Comparison of ENCODE assay signal across 17 mouse cellular contexts in the genomic region with DNA sequence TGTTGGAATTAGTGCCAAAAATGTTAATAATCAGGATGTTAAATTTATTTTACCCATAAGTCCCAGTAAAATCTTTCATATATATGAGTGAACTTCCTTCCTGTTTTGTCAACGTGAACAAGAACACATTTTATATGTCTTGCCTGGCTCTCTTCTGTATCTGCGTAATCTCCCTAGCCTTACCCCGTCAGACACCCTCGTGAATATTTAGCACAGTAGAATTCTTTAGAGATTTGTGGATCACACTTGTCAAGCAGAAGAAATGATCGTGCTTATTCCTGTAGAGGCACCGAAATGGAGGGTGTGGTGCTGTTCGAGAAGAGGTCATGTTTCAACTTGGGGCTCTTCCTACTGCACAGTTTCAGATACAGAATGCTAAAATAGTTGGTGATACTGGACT.
DNase-seq lines count a peak whose midpoint lies in the region; ATAC-seq lines count a peak whose summit lies in the region.
"Had no signal": no experiment of that assay in that cellular context is flagged by ENCODE, and none has a peak within 500 bp of the region (broad histone marks: within the 10 kb centered on the region; RNA-seq: fewer than 3 reads in every experiment).

No protein-coding gene starts in this region.

- no peaks in the 10 kb centered on the region for H3K9me3 ChIP-seq in neural tube, embryonic 11.5 days (ENCODE audit: control insufficient read depth, low read length)
- H3K9me3 ChIP-seq in forebrain, embryonic 16.5 days (ENCODE audit: control insufficient read depth, low read length), result no peaks in the 10 kb centered on the region
- no peaks in the 10 kb centered on the region for H3K9me3 ChIP-seq in midbrain, embryonic 10.5 days (replicated peaks)
- H3K9me3 ChIP-seq in neural tube, embryonic 15.5 days (replicated peaks), result no peaks in the 10 kb centered on the region
- no peaks in the 10 kb centered on the region for H3K9me3 ChIP-seq in kidney, embryonic 16.5 days (ENCODE audit: low read length)
- H3K9me3 ChIP-seq: heart, embryonic 10.5 days; lung, embryonic 15.5 days; neural tube, embryonic 13.5 days had no signal

- H3K27ac ChIP-seq in neural tube, embryonic 11.5 days (ENCODE audit: low read depth, low read length), result no peak overlapping the region
- peak overlapping the region; percentile 37 for H3K27ac ChIP-seq in forebrain, embryonic 16.5 days (ENCODE audit: low read length)
- peak overlapping the region; percentile 59 for H3K27ac ChIP-seq in midbrain, embryonic 10.5 days (replicated peaks)
- peak overlapping the region; percentile 64 for H3K27ac ChIP-seq in neural tube, embryonic 15.5 days (replicated peaks)
- H3K27ac ChIP-seq in kidney, embryonic 16.5 days (ENCODE audit: low read length), result no peak overlapping the region
- H3K27ac ChIP-seq: gastrocnemius, adult 2 months; heart, embryonic 10.5 days; lung, embryonic 15.5 days had no signal

- H3K4me1 ChIP-seq in neural tube, embryonic 11.5 days (ENCODE audit: control insufficient read depth, insufficient read depth, low read length), result peaks cover 8% of the 10 kb centered on the region
- peaks cover 17% of the 10 kb centered on the region for H3K4me1 ChIP-seq in forebrain, embryonic 16.5 days (replicated peaks; ENCODE audit: control insufficient read depth, insufficient read depth, low read length)
- H3K4me1 ChIP-seq in midbrain, embryonic 10.5 days, result peaks cover 53% of the 10 kb centered on the region
- peaks cover 22% of the 10 kb centered on the region for H3K4me1 ChIP-seq in neural tube, embryonic 15.5 days
- H3K4me1 ChIP-seq in kidney, embryonic 16.5 days (ENCODE audit: insufficient read depth, low read length), result no peaks in the 10 kb centered on the region
- H3K4me1 ChIP-seq: heart, embryonic 10.5 days; lung, embryonic 15.5 days had no signal

- no peaks in the 10 kb centered on the region for H3K27me3 ChIP-seq in neural tube, embryonic 11.5 days (ENCODE audit: control insufficient read depth, insufficient read depth, low read length)
- H3K27me3 ChIP-seq in forebrain, embryonic 16.5 days (replicated peaks; ENCODE audit: control insufficient read depth, insufficient read depth, low read length), result no peaks in the 10 kb centered on the region
- H3K27me3 ChIP-seq in midbrain, embryonic 10.5 days (ENCODE audit: low read depth, poor library complexity, severe bottlenecking), result no peaks in the 10 kb centered on the region
- H3K27me3 ChIP-seq in neural tube, embryonic 15.5 days (replicated peaks), result no peaks in the 10 kb centered on the region
- no peaks in the 10 kb centered on the region for H3K27me3 ChIP-seq in kidney, embryonic 16.5 days (ENCODE audit: insufficient read depth, low read length)
- H3K27me3 ChIP-seq: lung, embryonic 15.5 days; neural tube, embryonic 13.5 days had no signal

- no peak overlapping the region for H3K9ac ChIP-seq in neural tube, embryonic 11.5 days (ENCODE audit: low read length)
- H3K9ac ChIP-seq in forebrain, embryonic 16.5 days (replicated peaks; ENCODE audit: low read depth, low read length), result no peak overlapping the region
- no peak overlapping the region for H3K9ac ChIP-seq in neural tube, embryonic 15.5 days (replicated peaks)
- H3K9ac ChIP-seq in kidney, embryonic 16.5 days (replicated peaks; ENCODE audit: low read length), result no peak overlapping the region
- H3K9ac ChIP-seq: lung, embryonic 15.5 days; neural tube, embryonic 13.5 days had no signal

- WGBS in neural tube, embryonic 11.5 days, result 62% methylated on average over 7 of the region's 7 CpGs
- WGBS in forebrain, embryonic 16.5 days, result 48% methylated on average over 7 of the region's 7 CpGs
- WGBS in midbrain, embryonic 10.5 days, result 74% methylated on average over 7 of the region's 7 CpGs
- 34% methylated on average over 7 of the region's 7 CpGs for WGBS in neural tube, embryonic 15.5 days
- 78% methylated on average over 7 of the region's 7 CpGs for WGBS in kidney, embryonic 16.5 days

- H3K4me2 ChIP-seq in neural tube, embryonic 11.5 days (ENCODE audit: low read depth), result no peak overlapping the region
- no peak overlapping the region for H3K4me2 ChIP-seq in forebrain, embryonic 16.5 days (ENCODE audit: low read length)
- H3K4me2 ChIP-seq in neural tube, embryonic 15.5 days, result peak overlapping the region; percentile 9; the same call in 1 of the 2 replicates
- no peak overlapping the region for H3K4me2 ChIP-seq in kidney, embryonic 16.5 days (replicated peaks; ENCODE audit: low read depth, low read length)
- H3K4me2 ChIP-seq: lung, embryonic 15.5 days had no signal

- H3K4me3 ChIP-seq in neural tube, embryonic 11.5 days (ENCODE audit: low read depth, low read length), result no peak overlapping the region
- no peak overlapping the region for H3K4me3 ChIP-seq in forebrain, embryonic 16.5 days (replicated peaks; ENCODE audit: low read length)
- no peak overlapping the region for H3K4me3 ChIP-seq in midbrain, embryonic 10.5 days
- no peak overlapping the region for H3K4me3 ChIP-seq in neural tube, embryonic 15.5 days (replicated peaks)
- no peak overlapping the region for H3K4me3 ChIP-seq in kidney, embryonic 16.5 days (ENCODE audit: low read length)
- H3K4me3 ChIP-seq: gastrocnemius, adult 2 months; heart, embryonic 10.5 days; lung, embryonic 15.5 days; neural tube, embryonic 13.5 days had no signal

- DNase-seq in neural tube, embryonic 11.5 days (ENCODE audit: low spot score), result no peak
- DNase-seq in neural tube, embryonic 10.5 days (ENCODE audit: extremely low spot score, low spot score), result no peak
- peak; percentile 17 for DNase-seq in midbrain, embryonic 10.5 days (ENCODE audit: low spot score)
- no peak for DNase-seq in kidney, adult 11 months
- DNase-seq: adrenal gland, postnatal 14 days; cerebellum, adult 2 months; gastrocnemius, adult 2 months; heart, postnatal 36 days; kidney, adult 18-20 months; thymus, adult 18-20 months had no signal

- no peaks in the 10 kb centered on the region for H3K36me3 ChIP-seq in neural tube, embryonic 11.5 days (ENCODE audit: control insufficient read depth, insufficient read depth, low read length)
- no peaks in the 10 kb centered on the region for H3K36me3 ChIP-seq in forebrain, embryonic 16.5 days (ENCODE audit: control insufficient read depth, insufficient read depth)
- H3K36me3 ChIP-seq in midbrain, embryonic 10.5 days, result no peaks in the 10 kb centered on the region
- no peaks in the 10 kb centered on the region for H3K36me3 ChIP-seq in neural tube, embryonic 15.5 days
- H3K36me3 ChIP-seq in kidney, embryonic 16.5 days (ENCODE audit: insufficient read depth, low read length), result no peaks in the 10 kb centered on the region
- H3K36me3 ChIP-seq: heart, embryonic 10.5 days; lung, embryonic 15.5 days; neural tube, embryonic 13.5 days had no signal

- peak; percentile 28; the same call in 1 of the 2 replicates for ATAC-seq in neural tube, embryonic 11.5 days (ENCODE audit: insufficient read depth, low FRiP score, low TSS enrichment)
- ATAC-seq in forebrain, embryonic 16.5 days, result peak; percentile 51
- ATAC-seq in neural tube, embryonic 15.5 days (ENCODE audit: low FRiP score), result 0 out of 2 replicates have a peak, but pooled peaks have one; percentile 23
- ATAC-seq in kidney, embryonic 16.5 days (ENCODE audit: low FRiP score, low TSS enrichment), result no peak
- ATAC-seq: CD4-positive, CD25-positive, alpha-beta regulatory T cell, adult 4 months had no signal

Comparison
In these comparisons a context has a peak if more than half of its experiments do, and no peak if none do; other contexts are left out.
1. H3K27ac ChIP-seq: peak in forebrain, embryonic 16.5 days (single experiment), midbrain, embryonic 10.5 days (single experiment) and neural tube, embryonic 15.5 days (single experiment); none in neural tube, embryonic 11.5 days (single experiment) and kidney, embryonic 16.5 days (single experiment).